Mouse (Mus musculus) ES-E14 (cell line): ENCODE measurements at regions not wholly inside any gene's neighbourhood (a gene's known extent, or its start where the extent isn't known, plus 50 kb on each side); places are given as distances from the start of the nearest gene placed in this dataset.

Experiments used
- DNase-seq: peaks from one replicate; pipeline ENCODE4 v3.0.0-alpha.2; 2013; ENCODE audit warnings: low read depth, low spot score
- H3K27ac ChIP-seq: 2 replicates; pipeline ENCODE4 v1.5.1; 2012; ENCODE audit warnings: low read depth, mild to moderate bottlenecking, low read length, moderate library complexity, mixed read lengths; ENCODE audit not compliant: poor library complexity, insufficient read depth, severe bottlenecking
- H3K36me3 ChIP-seq: 2 replicates; pipeline ENCODE4 v1.6.1; 2012; ENCODE audit warnings: mild to moderate bottlenecking, low read length, moderate library complexity, mixed read lengths; ENCODE audit not compliant: control insufficient read depth, poor library complexity, insufficient read depth, severe bottlenecking
- H3K4me1 ChIP-seq, 2 experiments: fragments of 150-350 bp in 1 of 2; sonication (generic) in 1 of 2; 2 replicates each; pipeline ENCODE4 v1.6.1; 2012; ENCODE audit warnings: low read length in 2 of 2, mild to moderate bottlenecking in 1 of 2, mixed read lengths in 1 of 2; ENCODE audit not compliant: control insufficient read depth in 2 of 2, insufficient read depth in 2 of 2, poor library complexity in 1 of 2
- H3K4me3 ChIP-seq, 2 experiments: fragments of 150-350 bp in 1 of 2; sonication (generic) in 1 of 2; 2 replicates each; pipeline ENCODE4 v1.5.1; 2012; ENCODE audit warnings: low read length in 2 of 2, low read depth in 1 of 2, mild to moderate bottlenecking in 1 of 2, mixed read lengths in 1 of 2; ENCODE audit not compliant: insufficient read depth in 1 of 2, poor library complexity in 1 of 2, severe bottlenecking in 1 of 2
- H3K9ac ChIP-seq: 2 replicates; pipeline ENCODE4 v1.6.1; 2012; ENCODE audit warnings: low read depth, mild to moderate bottlenecking, low read length, mixed read lengths; ENCODE audit not compliant: poor library complexity, insufficient read depth, severe bottlenecking
- H3K9me3 ChIP-seq: fragments of 150-350 bp; sonication (generic); 2 replicates; pipeline ENCODE4 v1.6.1; 2012; ENCODE audit warnings: low read depth, mild to moderate bottlenecking, low read length; ENCODE audit not compliant: control insufficient read depth, insufficient read depth
- CHD2 ChIP-seq: IDR thresholded peaks from 2 replicates; pipeline ENCODE4 v1.6.1; 2014; ENCODE audit warnings: mild to moderate bottlenecking, low read depth, low read length, inconsistent platforms
- HCFC1 ChIP-seq: IDR thresholded peaks from 2 replicates; pipeline ENCODE4 v1.6.1; 2012; ENCODE audit warnings: low read length, inconsistent platforms, borderline replicate concordance; ENCODE audit not compliant: insufficient read depth
- MAFK ChIP-seq: IDR thresholded peaks from 2 replicates; pipeline ENCODE4 v1.6.1; 2014; ENCODE audit warnings: mild to moderate bottlenecking, low read depth, low read length, inconsistent platforms; ENCODE audit not compliant: insufficient read depth
- ZC3H11A ChIP-seq: IDR thresholded peaks from 2 replicates; pipeline ENCODE4 v1.6.1; 2012; ENCODE audit warnings: low read depth, mild to moderate bottlenecking, inconsistent platforms, low read length, borderline replicate concordance
- ZNF384 ChIP-seq: IDR thresholded peaks from 2 replicates; pipeline ENCODE4 v1.6.1; 2012; ENCODE audit warnings: low read depth, low read length, inconsistent platforms
- in situ Hi-C, 2 experiments: fragments of 600-800 bp; cut with MboI; formaldehyde crosslinking; loops; one replicate each; pipeline ENCODE4 v1.15.1; 2025; ENCODE audit warnings: low sequenced_read_pairs in 2 of 2, inconsistent platforms in 1 of 2; ENCODE audit not compliant: unreplicated experiment in 2 of 2

DNA sequence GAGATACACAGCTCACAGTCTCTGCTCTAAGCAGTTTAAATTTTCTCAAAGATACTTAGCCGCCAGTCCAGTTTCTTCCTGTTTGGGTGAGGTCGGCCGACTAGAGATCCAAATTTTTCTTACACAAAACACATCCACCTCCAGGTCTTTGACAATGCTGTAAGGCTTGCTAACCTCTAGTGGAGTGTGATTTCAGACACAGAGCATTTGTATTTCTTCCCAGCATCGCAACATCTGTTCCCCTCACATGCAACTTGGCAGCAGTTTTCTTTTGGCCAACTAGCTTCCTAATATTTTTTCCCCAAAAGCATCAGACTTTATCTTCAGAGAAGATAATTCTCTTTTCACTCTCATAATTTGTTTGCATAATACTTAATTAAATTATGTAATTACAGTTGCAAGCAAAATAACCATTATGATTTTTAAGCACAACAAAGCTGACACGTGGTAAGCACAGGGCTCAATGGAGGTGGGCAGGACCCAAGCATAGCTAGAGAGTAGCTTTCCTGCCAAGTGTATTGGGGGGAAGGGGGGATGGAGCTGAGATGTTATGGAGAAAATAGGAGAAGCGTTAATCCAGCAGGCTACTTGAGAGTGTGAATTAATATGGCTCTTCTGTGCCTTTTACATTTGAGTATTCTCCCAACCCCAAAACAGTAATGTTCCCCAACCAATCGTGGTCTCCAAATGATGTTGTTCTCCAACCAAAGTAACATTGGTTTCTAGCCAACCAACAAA is 276.9 kb downstream of the Cbln4 start:
- no peak overlapping the region for H3K4me3 ChIP-seq
- H3K9ac ChIP-seq, result no peak overlapping the region
- DNase-seq, result no peak
- TF ChIP-seq ZC3H11A, result no peak
- no peak for TF ChIP-seq HCFC1
- no peak for TF ChIP-seq MAFK
- no peak for TF ChIP-seq ZNF384
- no peak for TF ChIP-seq CHD2
- no peaks in the 10 kb centered on the region for H3K36me3 ChIP-seq
- in situ Hi-C loops, result no loop called here
- H3K4me1 ChIP-seq, result no peaks in the 10 kb centered on the region
- H3K27ac ChIP-seq, result no peak overlapping the region
- no peaks in the 10 kb centered on the region for H3K9me3 ChIP-seq

GRCm38 (mm10) chr2:171765071-171765470 is 278.2 kb downstream of the Cbln4 start:
- Histone ChIP-seq H3K36me3 (no peaks in the 10 kb centered on the region), H3K4me1 (no peaks in the 10 kb centered on the region), H3K9ac (no peak overlapping the region), H3K4me3 (no peak overlapping the region), H3K27ac (no peak overlapping the region), H3K9me3 (no peaks in the 10 kb centered on the region)
- TF ChIP-seq ZC3H11A (no peak), ZNF384 (no peak)
- in situ Hi-C loops, result no loop called here
- DNase-seq, result no peak

GRCm38 (mm10) chr2:171753502-171753901 is 289.8 kb downstream of the Cbln4 start:
- TF ChIP-seq CHD2, result no peak
- DNase-seq, result peak; percentile 34
- Histone ChIP-seq H3K4me1 (peaks cover 6 to 9% of the 10 kb centered on the region in 2 experiments; a peak in 3 of 4 replicates), H3K36me3 (no peaks in the 10 kb centered on the region), H3K9me3 (no peaks in the 10 kb centered on the region), H3K4me3 (no peak overlapping the region), H3K27ac (no peak overlapping the region; the same call in 1 of the 2 replicates), H3K9ac (no peak overlapping the region)
- in situ Hi-C loops, result no loop called here

GRCm38 (mm10) chr2:171747162-171747561 is 296.1 kb downstream of the Cbln4 start:
- no peak overlapping the region for H3K4me3 ChIP-seq
- no peaks in the 10 kb centered on the region for H3K36me3 ChIP-seq
- H3K9me3 ChIP-seq, result no peaks in the 10 kb centered on the region
- TF ChIP-seq MAFK (no peak), HCFC1 (no peak), CHD2 (no peak), ZNF384 (no peak), ZC3H11A (no peak)
- H3K9ac ChIP-seq, result no peak overlapping the region
- peaks cover 2% of the 10 kb centered on the region in 2 experiments; a peak in 1 of 4 replicates for H3K4me1 ChIP-seq
- in situ Hi-C loops, result no loop called here
- H3K27ac ChIP-seq, result no peak overlapping the region
- peak; percentile 26 for DNase-seq

GRCm38 (mm10) chr2:171743111-171743510 is 300.2 kb downstream of the Cbln4 start:
- Histone ChIP-seq H3K4me1 (peaks cover 2% of the 10 kb centered on the region in 2 experiments; a peak in 1 of 4 replicates), H3K27ac (no peak overlapping the region), H3K36me3 (no peaks in the 10 kb centered on the region), H3K4me3 (no peak overlapping the region), H3K9ac (no peak overlapping the region), H3K9me3 (no peaks in the 10 kb centered on the region)
- in situ Hi-C loops, result no loop called here
- no peak for TF ChIP-seq CHD2
- TF ChIP-seq MAFK, result no peak
- TF ChIP-seq HCFC1, result no peak
- TF ChIP-seq ZNF384, result no peak
- no peak for TF ChIP-seq ZC3H11A
- no peak for DNase-seq
